Mouse (Mus musculus) forebrain, embryonic 11.5 days (tissue): ENCODE results near the gene Serac1. TPM values are rescaled to one million over a fixed set of nuclear protein-coding genes. Genes with fewer than 3 reads are reported as not detected.

Experiments
- ATAC-seq: fragments of 200-750 bp; cut with Nextera tagmentation; replicated peaks from 2 replicates; pipeline ENCODE4 v1.8.0; 2017; ENCODE audit warnings: moderate TSS enrichment; ENCODE audit not compliant: low FRiP score
- DNase-seq: peaks from one replicate; pipeline ENCODE4 v3.0.0-alpha.2; 2017; ENCODE audit warnings: low spot score
- H3K27ac ChIP-seq: fragments of 300-500 bp; sonication (generic); 2 replicates; pipeline ENCODE4 v1.5.1; 2014; ENCODE audit warnings: low read depth, low read length
- H3K27me3 ChIP-seq: fragments of 300-500 bp; sonication (generic); 2 replicates; pipeline ENCODE4 v1.6.1; 2014; ENCODE audit warnings: mild to moderate bottlenecking, low read length, mixed read lengths; ENCODE audit not compliant: control insufficient read depth, insufficient read depth
- H3K36me3 ChIP-seq: fragments of 300-500 bp; sonication (generic); 2 replicates; pipeline ENCODE4 v1.6.1; 2014; ENCODE audit warnings: mild to moderate bottlenecking, low read length, moderate library complexity, mixed read lengths; ENCODE audit not compliant: control insufficient read depth, insufficient read depth
- H3K4me1 ChIP-seq: fragments of 300-500 bp; sonication (generic); replicated peaks from 2 replicates; pipeline ENCODE4 v1.6.1; 2014; ENCODE audit warnings: low read length, mixed read lengths; ENCODE audit not compliant: control insufficient read depth, insufficient read depth
- H3K4me2 ChIP-seq: fragments of 300-500 bp; sonication (generic); 2 replicates; pipeline ENCODE4 v1.6.1; 2014; ENCODE audit warnings: low read depth, mild to moderate bottlenecking, low read length, moderate library complexity, mixed read lengths; ENCODE audit not compliant: severe bottlenecking
- H3K4me3 ChIP-seq: fragments of 300-500 bp; sonication (generic); 2 replicates; pipeline ENCODE4 v1.5.1; 2014; ENCODE audit warnings: low read depth, low read length
- H3K9ac ChIP-seq: fragments of 300-500 bp; sonication (generic); 2 replicates; pipeline ENCODE4 v1.6.1; 2014; ENCODE audit warnings: low read length
- H3K9me3 ChIP-seq: fragments of 300-500 bp; sonication (generic); 2 replicates; pipeline ENCODE4 v1.6.1; 2016; ENCODE audit warnings: low read length, mixed read lengths; ENCODE audit not compliant: control insufficient read depth
- WGBS: fragments of 180-500 bp; shearing (Covaris S2); extraction: QIAGEN DNeasy Blood & Tissue Kit; methylation state at CpG from one replicate; pipeline ENCODE4 v1.1.7; 2014; 5-methylcytosine and 5-hydroxymethylcytosine counted together
- polyA plus RNA-seq: library from polyadenylated mRNA; unstranded; fragments of >200 nt; fragmentation: Nextera tagmentation; extraction: Ambion mirVana; gene quantifications from 2 replicates; pipeline ENCODE4 v1.2.1, GENCODE M21; 2014

Gene Serac1
- 8.7 and 10.0 TPM in 2 replicates for polyA plus RNA-seq

GRCm38 (mm10) chr17:6079287-6080122, at the start of gene Serac1, which contains the start of gene Gtf2h5:
Serac1 (minus strand) TSS chr17:6079741.
Gtf2h5 (plus strand) TSS chr17:6079786.
- Histone ChIP-seq H3K4me1 (no peaks in the 10 kb centered on the region), H3K36me3 (no peaks in the 10 kb centered on the region), H3K9me3 (no peaks in the 10 kb centered on the region), H3K9ac (peak within 1 kb of the TSS; percentile 88), H3K4me3 (peak within 1 kb of the TSS; percentile 71), H3K4me2 (peak within 1 kb of the TSS; percentile 80), H3K27ac (peak within 1 kb of the TSS; percentile 79), H3K27me3 (no peaks in the 10 kb centered on the region)
- under 1% methylated on average over 67 of the region's 70 CpGs for WGBS
- peak; percentile 98 for ATAC-seq
- peak; percentile 98 for DNase-seq

DNA sequence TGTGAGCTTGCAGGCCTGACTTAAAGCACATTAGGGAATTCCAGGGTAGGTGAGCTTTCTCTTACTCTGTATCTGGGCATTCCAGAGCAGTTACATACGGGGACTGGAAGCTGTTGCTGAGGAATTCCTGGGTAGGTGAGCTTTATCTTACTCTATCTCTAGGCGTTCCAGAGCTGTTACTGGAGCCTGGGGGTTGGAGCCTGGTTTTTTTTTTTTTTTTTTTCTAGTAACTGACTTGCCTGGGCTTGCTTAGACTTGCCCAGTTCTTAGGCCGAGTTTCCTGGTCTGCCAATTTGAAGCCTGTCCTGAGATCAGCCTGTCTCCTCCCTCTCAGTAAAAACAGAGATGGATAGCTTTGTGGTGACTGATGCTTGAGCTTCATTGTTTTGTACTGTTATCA, 48.5 kb upstream of the Serac1 start:
- no peak overlapping the region for H3K27ac ChIP-seq
- WGBS: 70% methylated on average over 3 of the region's 3 CpGs
- H3K9ac ChIP-seq: no peak overlapping the region
- no peaks in the 10 kb centered on the region for H3K27me3 ChIP-seq
- no peak overlapping the region for H3K4me2 ChIP-seq
- peaks cover 2% of the 10 kb centered on the region for H3K36me3 ChIP-seq
- no peaks in the 10 kb centered on the region for H3K4me1 ChIP-seq
- H3K4me3 ChIP-seq: no peak overlapping the region
- DNase-seq: no peak
- H3K9me3 ChIP-seq: no peaks in the 10 kb centered on the region
- ATAC-seq: no peak

GRCm38 (mm10) chr17:6125441-6125840, 45.9 kb upstream of the Serac1 start:
- 91% methylated on average over 3 of the region's 3 CpGs for WGBS
- H3K4me2 ChIP-seq: no peak overlapping the region

DNA sequence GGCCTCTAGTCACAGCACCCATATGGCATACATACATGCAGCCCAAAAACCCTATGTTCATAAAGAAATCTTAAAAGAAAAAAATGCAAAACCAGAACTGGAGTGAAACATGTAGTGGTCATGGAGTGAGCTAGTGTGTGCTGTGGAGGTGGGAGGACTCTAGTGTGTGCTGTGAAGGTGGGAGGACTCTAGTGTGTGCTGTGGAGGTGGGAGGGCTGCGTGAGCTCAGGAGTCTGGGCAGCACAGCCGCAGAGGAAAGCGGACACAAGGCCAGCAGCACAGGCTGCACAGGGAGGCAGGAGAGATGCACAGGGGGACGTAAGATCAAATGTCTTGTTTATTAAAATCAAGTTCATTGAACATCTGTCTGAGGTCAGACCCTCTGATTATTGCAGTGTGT, 44.2 kb upstream of the Serac1 start:
- H3K36me3 ChIP-seq: peaks cover 9% of the 10 kb centered on the region
- no peak overlapping the region for H3K4me3 ChIP-seq
- H3K9ac ChIP-seq: no peak overlapping the region
- H3K9me3 ChIP-seq: no peaks in the 10 kb centered on the region
- H3K4me1 ChIP-seq: no peaks in the 10 kb centered on the region
- 93% methylated on average over 4 of the region's 4 CpGs for WGBS
- ATAC-seq: no peak
- DNase-seq: no peak
- no peak overlapping the region for H3K4me2 ChIP-seq
- no peaks in the 10 kb centered on the region for H3K27me3 ChIP-seq
- no peak overlapping the region for H3K27ac ChIP-seq

More at GRCm38 (mm10) chr17:6125441-6125840, 45.9 kb upstream of the Serac1 start:
- Histone ChIP-seq H3K9ac (no peak overlapping the region), H3K4me1 (no peaks in the 10 kb centered on the region), H3K9me3 (no peaks in the 10 kb centered on the region), H3K4me3 (no peak overlapping the region), H3K27me3 (no peaks in the 10 kb centered on the region), H3K27ac (no peak overlapping the region), H3K36me3 (peaks cover 9% of the 10 kb centered on the region)
- ATAC-seq (no peak), DNase-seq (no peak)

DNA sequence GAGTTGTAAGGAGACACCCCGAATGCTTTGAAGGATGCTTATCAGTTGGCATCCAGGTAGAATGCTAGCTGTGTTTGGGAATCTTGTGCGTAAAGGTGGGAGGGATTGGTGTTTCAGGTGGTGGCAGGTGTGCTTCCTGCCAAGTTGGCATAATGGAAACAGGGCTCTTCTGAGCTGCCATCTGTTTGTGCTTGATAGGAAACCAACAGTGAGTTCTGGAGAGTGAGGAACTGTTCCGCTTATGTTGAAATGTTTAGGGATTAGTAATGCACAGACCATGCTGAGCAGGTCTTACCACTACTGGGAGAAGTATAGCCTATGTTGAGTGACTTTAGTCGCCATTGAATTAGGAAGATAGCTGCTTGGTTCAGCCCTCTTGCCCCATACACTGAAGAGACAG, 39.3 kb upstream of the Serac1 start:
- no peak for ATAC-seq
- Histone ChIP-seq H3K4me1 (no peaks in the 10 kb centered on the region), H3K36me3 (peaks cover 9% of the 10 kb centered on the region), H3K9ac (no peak overlapping the region), H3K9me3 (no peaks in the 10 kb centered on the region), H3K4me3 (no peak overlapping the region), H3K27ac (no peak overlapping the region), H3K27me3 (no peaks in the 10 kb centered on the region), H3K4me2 (no peak overlapping the region)
- 92% methylated on average over 4 of the region's 4 CpGs for WGBS
- DNase-seq: no peak

DNA sequence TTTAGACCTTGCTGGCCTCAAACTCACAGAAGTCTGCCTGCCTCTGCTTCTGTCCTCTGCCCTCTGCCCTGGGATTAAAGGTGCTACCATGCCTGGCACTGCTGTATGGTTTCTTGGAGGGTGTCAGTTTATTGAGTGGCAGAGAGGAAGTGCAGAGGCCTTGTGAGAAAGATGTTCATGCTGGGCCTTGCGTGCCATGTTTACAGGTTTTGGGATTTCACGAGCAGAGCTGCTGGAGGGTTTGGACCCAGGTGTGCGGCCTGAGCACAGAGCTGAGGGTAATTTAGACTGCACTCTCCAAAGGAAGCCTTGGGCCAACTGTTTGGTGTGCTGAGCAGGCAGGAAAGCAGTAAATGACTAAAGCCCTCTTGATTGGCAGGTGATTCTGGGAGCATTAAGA, 38.4 kb upstream of the Serac1 start:
- Histone ChIP-seq H3K27ac (no peak overlapping the region), H3K9ac (no peak overlapping the region), H3K4me3 (no peak overlapping the region), H3K36me3 (peaks cover 7% of the 10 kb centered on the region; the same call in 1 of the 2 replicates), H3K27me3 (no peaks in the 10 kb centered on the region), H3K4me2 (no peak overlapping the region), H3K9me3 (no peaks in the 10 kb centered on the region), H3K4me1 (no peaks in the 10 kb centered on the region)
- ATAC-seq (no peak), DNase-seq (no peak)
- WGBS: 95% methylated on average over 3 of the region's 3 CpGs

DNA sequence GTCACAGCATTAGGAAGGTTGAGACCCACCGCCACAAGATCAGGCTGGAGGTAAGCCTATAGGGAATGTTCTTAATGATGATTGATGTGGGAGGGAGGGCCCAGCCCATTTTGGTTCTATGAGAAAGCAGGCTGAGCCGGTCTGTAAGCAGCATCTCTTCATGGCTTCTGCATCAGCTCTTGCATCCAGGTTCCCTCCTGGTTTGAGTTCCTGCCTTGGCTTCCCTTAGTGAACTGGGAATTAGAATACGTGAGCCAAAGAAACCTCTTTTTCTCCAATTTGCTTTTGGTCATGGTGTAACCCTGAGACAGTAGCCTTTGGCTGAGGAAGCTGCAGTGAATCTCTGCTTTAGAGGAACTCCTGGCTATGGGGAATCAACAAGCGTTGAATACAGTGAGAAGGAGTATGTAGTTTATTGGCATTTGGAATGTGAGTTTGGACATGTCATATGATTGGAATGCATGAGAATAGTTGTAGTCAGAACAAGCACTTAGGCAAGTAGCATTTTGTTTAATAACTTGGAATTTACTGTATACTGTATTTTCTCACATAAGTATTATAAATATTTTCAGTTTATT, 37.7 kb upstream of the Serac1 start:
- no peak for ATAC-seq
- Histone ChIP-seq H3K4me2 (no peak overlapping the region), H3K27ac (no peak overlapping the region), H3K36me3 (peaks cover 2% of the 10 kb centered on the region; the same call in 1 of the 2 replicates), H3K9ac (no peak overlapping the region), H3K9me3 (no peaks in the 10 kb centered on the region), H3K4me3 (no peak overlapping the region), H3K4me1 (no peaks in the 10 kb centered on the region), H3K27me3 (no peaks in the 10 kb centered on the region)
- WGBS: 87% methylated on average over 4 of the region's 4 CpGs
- DNase-seq: no peak

DNA sequence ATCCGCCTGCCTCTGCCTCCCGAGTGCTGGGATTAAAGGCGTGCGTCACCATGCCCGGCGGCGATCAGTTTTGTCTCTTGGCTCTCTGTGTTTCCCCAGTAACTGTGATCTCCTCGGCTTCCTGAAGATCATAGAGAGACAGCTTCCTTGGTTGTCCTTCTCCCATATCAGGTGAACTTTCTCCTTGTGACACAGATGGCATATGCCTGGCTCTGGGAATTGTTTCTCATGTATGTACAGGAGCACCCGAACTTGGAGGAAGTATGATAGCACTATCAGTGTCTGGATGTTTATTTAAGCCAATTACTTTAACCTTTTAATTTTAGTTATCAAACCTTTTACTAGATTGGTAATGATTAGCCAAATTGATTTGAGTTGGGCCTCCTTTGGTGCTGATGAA, 35.5 kb upstream of the Serac1 start:
- no peaks in the 10 kb centered on the region for H3K9me3 ChIP-seq
- no peaks in the 10 kb centered on the region for H3K4me1 ChIP-seq
- WGBS: 97% methylated on average over 9 of the region's 9 CpGs
- H3K27ac ChIP-seq: no peak overlapping the region
- no peak overlapping the region for H3K4me3 ChIP-seq
- no peak overlapping the region for H3K4me2 ChIP-seq
- ATAC-seq (no peak), DNase-seq (no peak)
- H3K27me3 ChIP-seq: no peaks in the 10 kb centered on the region
- H3K36me3 ChIP-seq: no peaks in the 10 kb centered on the region; the same call in 1 of the 2 replicates
- no peak overlapping the region for H3K9ac ChIP-seq
